Mouse (Mus musculus) granulocyte monocyte progenitor cell, adult 5-6 weeks (primary cell): Measurements from ENCODE around the gene Bpifb4. TPM values are rescaled to one million over a fixed set of nuclear protein-coding genes. Genes with fewer than 3 reads are reported as not detected.

Experiments
- ATAC-seq: replicated peaks from 2 replicates; pipeline ENCODE4 v1.8.0; 2016; ENCODE audit warnings: mild to moderate bottlenecking, moderate TSS enrichment, inconsistent platforms; ENCODE audit not compliant: poor library complexity, severe bottlenecking
- total RNA-seq, 2 experiments: library from RNA; stranded (forward) in 1 of 2; stranded (reverse) in 1 of 2; fragments of 200-712, 200-1000 nt in 1 of 2; fragments of >200 nt in 1 of 2; fragmentation: Nextera tagmentation in 1 of 2; gene quantifications; 2 replicates each; pipeline ENCODE4 v1.2.3; 2014 to 2017

Bpifb4 gene
- total RNA-seq (2014; fragmentation: Nextera tagmentation) (not detected in 2 replicates), total RNA-seq (2017) (not detected in 2 replicates)

DNA sequence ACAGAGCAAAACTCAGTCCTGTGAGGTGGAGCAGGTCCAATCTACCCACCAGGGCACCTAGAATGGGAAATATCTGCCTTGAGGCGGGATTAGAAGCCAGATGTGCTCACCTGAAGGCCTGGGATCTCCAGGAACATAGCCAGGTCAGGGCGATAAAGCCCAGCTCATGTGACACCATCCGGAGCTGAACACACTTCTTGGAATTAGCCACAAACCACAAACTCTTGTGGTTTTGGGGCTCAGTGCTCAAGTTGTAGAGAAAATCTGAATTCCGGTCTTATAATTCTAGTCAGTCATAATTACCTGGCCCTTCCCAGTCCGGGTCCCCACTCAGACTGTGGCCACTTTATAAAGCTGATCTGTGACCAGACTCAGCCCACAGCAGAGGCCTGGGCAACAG is at the start of gene Bpifb4:
Gene Bpifb4, plus strand, starts transcription at position 370 of the 400 bp plus-strand sequence.
- ATAC-seq, result peak; percentile 10; the same call in 1 of the 2 replicates

DNA sequence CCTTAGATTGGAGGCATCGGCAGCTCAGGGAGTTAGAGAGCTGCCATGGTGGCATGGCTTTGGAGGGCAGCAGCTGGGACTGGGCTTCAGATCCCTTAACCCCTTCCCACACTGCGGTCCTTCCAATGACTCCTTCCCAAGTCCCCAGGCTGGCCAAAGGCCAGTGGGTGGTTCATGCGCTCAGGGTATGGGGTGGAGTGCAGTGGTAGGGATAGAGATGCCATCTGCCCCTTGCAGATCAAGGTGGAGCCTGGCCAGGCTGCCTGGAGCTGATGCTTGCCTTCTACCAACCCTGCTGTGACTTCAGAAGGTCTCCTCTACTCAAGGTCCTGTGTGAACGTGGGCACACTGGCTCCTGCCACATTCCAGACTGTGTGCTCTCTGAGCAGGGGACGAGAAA is 38.9 kb upstream of the Bpifb4 start:
- ATAC-seq, result no peak

DNA sequence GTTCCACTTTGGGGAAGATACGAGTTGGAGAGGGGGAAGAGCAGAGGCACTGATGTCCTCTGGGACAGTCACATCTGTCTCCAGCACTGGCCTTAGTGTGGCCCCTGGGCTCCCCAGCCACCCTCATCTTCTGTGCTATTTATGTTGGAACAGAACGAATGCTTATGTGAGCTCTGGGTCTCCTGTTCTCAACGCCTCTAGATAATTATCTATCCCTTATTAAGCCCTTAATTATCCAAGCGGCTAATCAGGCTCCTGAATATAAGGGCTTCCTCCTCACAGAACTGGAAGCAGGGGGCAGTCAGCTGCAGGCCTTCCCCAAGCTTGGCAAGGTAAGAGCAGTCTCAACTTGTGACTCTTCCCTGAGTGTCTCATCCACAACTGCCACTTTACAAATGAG is 37.9 kb upstream of the Bpifb4 start, which contains the start of gene Bpifb6:
Gene Bpifb6, plus strand, starts transcription at position 301 of the 400 bp plus-strand sequence.
- ATAC-seq, result no peak

DNA sequence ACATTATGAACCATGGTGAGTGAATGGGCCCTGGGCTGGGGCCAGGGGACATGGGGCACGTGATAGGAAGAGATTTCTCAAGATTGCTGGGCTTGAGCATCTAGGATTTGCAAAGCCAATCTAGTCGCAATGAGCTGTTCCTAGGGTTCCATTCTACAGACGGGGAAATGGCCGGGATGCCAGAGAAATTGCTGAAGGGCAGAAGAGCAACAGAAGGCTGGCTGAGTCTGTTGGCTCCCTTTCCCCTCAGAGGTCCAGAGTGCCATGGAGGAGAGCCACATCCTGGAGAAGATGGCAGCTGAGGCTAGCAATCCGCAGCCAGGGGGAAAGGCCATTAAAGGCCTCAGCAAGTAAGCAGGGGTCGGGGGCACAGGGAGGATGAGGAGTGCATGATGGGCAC is 35.3 kb upstream of the Bpifb4 start:
- ATAC-seq, result no peak

DNA sequence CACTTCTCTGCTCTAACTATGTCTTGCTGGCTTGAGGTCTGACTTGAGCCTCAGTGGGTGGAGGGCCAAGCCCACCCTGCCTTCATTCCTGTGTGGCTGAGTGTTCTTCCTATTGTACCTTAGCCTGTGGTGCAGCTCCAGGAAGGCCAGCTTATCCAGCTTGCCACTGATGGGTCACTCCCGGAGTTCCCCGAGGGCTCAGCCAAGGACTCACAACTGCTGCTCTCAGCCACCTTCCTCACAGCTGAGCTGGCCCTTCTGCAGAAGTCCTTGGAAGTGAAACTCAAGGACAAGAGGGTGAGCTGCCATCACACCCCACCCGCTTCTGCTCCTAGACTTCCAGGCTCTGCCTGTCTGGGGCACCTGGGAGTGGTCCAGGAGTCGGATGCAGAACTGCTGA is 31.4 kb upstream of the Bpifb4 start:
- ATAC-seq, result no peak

DNA sequence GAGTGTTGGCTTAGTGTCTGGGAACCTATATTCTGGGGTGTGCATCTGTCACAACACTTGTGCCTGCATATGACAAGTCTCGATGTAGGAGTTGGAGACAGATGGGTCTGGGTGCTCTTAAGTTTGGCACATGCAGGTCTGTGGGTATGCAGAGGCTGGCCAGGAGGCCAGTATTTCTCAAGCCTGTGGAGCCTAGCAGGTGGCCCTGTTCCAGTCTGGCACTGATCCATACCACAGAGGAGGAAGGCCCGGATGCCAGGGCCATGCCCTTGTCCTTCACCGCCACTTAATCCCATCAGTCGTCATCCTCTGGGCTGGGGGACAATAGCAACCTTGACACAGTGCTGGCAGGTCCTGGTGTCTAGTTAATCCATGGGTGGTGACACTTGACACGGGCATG is 23.9 kb upstream of the Bpifb4 start:
- peak; percentile 39; the same call in 1 of the 2 replicates for ATAC-seq

DNA sequence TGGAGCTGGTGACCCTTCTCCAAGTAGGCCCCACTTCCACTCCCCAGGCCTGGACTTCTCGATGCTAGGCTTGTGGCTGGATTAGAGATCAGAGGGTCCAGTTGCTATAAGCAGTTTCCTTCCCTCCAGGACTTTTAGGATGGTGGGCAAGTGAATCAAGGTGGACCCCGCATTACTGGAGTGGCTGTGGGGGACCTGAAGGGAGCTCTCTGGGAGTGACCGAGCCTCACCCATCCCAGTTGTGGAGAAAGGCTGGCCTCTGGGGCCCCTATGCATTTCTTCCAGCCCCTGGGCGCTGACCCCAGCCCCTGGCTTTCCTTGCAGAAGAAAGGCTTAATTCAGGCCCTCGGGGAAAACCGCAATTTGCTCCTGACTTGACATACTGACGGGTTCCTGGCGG is 20.1 kb upstream of the Bpifb4 start, which contains the start of gene Bpifb3:
Gene Bpifb3, plus strand, starts transcription at position 301 of the 400 bp plus-strand sequence.
- ATAC-seq, result no peak

DNA sequence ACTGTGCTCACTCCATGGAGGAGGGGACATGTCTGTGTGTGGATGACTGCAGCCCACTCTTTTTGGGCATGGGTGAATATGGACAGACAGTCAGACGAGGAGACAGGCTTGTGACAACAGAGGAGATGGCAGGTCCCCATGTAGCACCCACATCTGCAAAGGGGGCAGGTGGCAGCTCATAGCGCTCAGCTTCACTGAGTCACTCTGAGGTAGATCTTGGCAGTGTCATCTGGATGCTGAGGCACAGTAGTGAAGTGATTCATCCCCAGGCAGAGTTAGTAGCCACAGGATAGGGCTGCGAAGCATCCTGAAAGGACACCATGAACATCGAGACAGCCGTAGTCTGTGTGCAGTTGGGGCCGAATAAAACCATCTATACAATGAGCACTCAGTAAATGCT is 16.8 kb upstream of the Bpifb4 start:
- ATAC-seq, result no peak

DNA sequence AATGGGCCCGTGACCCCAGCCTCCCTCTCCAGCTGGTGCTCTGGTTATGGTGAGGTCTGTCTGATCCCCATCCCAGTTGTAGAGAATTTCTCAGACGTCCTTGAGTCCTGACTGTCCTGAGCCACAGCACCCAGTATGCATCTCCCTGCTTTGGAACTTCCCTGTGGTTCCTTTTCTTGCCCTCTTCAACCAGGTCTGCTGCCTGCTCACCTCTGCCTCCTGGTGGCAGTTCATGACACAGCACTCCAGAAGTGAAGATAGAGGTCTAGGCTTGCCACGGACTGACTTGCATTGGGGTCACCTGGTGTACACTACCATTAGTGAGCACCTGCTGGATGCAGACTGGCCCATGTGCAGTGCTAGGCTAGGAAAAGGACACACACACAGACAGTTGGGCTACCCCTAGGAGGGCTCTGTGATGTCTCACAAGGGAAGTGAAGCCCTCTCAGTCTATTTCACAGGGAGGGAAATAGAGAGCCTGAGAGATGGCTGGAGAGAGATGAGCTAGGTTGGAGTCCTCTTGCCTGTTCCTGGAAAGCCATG is 8.1 kb upstream of the Bpifb4 start:
- peak; percentile 91 for ATAC-seq

DNA sequence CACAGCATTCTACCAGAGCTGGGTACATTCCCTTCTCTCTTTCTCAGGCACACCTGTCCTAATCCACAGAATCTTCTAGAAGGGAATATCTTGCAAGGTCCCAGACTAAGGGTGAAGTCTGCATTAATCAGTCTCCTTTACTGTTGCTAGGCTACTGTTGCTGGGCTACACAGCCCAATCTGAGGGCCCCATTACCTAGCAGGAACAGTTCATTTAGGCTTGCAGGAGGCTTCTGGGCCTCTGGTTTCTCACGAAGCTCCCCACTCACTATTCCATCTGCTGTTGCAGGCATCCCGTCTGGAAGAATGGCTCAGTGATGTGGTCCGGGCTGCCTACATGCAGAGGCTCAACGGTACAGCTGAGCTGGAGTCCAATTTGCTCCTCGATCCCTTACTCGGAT is 6.9 kb upstream of the Bpifb4 start:
- no peak for ATAC-seq

DNA sequence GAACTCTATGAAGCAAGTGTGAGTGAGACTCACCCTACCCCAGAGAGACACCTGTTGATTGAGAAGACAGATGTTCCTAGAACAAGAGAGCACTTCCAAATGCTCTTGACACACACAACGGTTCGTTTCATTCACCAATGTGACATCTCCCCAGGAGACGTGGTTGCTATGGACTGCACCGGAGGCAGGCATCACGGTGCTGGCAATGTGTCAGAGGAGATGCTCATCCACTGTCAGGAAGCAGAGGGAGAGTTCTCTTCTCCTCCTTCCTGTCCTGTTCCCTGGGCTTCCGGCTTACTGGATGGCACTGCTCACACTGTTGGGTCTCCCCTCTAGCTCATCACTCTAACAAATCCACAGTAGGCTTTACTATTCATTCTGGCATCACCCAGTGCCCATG is 4.7 kb upstream of the Bpifb4 start:
- no peak for ATAC-seq

DNA sequence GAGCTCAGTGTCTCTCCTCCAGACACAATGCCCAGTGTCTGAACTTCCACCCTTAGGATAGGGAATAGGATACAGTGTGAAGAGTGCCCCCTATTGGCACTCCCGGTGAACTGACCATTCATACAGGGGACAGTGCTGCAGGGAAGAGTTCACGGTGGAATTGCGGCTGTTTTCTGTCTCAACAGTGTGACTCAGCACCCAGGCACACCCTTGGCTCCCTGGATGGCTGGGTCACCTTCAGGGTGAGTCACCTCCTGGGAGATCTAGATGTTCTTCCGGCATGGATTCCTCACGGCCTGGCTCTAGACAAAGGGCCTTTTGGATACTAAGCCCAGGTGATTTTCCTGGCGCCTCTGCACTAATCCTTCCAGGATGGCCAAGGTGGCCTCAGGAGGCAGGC is 2.7 kb upstream of the Bpifb4 start:
- no peak for ATAC-seq

DNA sequence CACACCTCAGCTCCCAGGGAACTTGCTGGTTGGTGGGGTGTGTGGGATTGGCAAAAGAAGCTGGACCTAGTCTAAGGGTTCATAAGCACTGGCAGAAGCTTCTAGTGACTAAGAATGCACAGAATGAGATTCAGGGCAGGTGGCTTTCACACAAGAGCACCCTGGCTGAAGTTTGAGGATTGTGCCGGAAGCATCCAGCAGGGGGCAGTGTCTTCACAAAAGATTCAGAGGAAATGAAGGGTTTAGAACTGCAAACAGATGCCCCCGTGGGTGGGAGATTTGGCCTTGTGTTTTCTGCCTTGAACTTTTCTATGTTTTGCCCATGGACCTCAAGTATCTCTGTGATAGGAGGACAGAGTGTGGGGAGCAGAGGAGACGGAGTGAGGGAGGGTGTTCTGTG is 5.5 kb downstream of the Bpifb4 start:
- peak; percentile 45; the same call in 1 of the 2 replicates for ATAC-seq

DNA sequence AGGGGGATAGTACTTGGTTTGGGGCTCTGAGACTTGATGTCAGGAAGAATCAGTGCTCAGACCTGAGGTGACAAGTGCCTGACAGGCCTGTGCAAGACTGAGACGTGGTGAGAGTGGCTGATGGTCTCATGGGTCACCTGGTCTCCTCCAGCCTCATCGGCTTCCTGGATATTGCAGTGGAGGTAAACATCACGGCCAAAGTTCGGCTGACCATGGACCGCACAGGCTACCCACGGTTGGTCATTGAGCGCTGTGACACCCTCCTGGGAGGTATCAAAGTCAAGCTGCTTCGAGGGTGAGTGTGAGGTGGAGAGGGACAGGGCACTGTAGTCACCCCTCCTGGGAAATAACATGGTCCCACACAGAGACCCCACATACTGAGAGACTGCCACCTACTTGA is 6.6 kb downstream of the Bpifb4 start:
- no peak for ATAC-seq

DNA sequence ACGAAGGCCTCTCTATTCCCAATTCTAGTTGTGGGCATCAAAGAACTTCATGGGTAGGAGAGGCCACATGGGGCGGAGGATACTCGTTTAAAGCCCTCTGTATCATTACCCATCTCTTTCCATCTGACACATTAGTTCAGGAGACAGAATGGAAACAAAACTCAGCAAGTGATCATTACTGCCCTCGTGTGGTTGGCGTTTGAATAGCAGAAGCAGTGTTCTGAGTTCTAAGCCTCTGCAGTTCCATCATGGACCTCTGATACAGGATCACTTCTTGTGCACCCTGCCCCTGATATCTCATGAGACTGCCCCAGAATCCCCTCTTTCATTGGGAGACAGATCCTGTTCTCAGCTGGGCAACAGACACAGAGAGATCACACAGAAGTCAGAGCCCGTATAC is 14.9 kb downstream of the Bpifb4 start:
- ATAC-seq, result peak; percentile 58

DNA sequence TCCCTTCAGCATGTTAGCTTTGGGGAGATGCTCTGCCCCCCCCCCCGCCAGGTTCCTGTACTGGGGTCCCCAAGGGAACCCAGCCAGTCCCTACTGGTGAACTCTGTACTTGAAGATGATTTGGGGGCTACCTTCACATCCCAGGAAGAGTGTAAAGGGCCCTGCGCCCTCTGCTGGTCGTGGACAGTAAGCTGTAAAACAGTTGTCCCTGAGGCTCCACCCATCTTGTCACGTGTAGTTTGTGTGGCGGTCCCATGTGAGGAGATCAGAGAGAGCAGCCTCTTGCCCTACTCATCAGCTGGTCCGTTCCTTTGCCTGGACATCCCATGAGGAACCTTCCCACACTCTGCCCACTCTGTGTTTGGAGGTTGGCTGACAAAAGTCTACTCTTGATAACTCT is 15.8 kb downstream of the Bpifb4 start:
- ATAC-seq, result peak; percentile 88

DNA sequence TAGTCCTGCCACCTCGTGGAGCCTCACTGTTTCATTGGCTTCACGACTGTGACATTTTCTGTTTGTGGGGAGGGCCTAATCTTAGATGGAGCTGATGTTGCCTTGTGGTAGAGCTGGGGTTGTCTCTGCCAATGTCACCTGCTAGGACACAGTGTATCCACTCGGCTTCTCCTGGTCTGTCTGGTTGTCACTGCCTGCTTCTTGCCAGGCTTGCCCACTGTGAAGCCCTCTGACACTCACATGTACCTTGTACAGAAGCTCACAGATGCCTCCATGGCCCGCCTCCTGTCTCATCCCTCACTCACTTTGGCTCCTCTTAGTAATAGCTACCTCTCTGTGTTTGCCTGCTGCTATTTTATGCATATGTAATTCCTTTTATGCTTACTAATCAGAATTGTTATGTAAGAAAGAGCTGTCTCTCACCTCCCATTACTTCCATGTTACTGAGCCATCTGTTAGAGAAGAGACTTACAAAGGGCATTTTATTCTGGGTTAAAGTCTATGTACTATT is 24.9 kb downstream of the Bpifb4 start:
- no peak for ATAC-seq

DNA sequence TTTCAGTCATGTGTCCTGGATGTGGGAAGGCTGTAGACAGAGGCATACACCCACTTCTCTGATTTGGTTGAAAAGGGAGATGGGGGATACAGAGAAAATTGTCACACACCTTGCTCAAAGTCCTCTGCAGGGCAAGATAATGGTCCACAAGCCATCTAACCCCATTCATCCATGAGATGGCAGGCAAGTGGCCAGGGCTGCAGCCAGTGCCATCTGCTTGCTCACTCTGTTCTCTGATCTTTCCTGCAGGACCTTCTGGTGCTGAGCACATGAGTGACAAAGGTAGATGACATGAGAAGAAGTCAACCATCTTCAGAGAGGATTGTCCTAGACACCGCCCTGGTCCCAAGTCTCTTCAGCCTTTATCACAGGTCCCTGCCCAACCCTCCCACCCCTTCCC is 25.3 kb downstream of the Bpifb4 start:
- no peak for ATAC-seq

DNA sequence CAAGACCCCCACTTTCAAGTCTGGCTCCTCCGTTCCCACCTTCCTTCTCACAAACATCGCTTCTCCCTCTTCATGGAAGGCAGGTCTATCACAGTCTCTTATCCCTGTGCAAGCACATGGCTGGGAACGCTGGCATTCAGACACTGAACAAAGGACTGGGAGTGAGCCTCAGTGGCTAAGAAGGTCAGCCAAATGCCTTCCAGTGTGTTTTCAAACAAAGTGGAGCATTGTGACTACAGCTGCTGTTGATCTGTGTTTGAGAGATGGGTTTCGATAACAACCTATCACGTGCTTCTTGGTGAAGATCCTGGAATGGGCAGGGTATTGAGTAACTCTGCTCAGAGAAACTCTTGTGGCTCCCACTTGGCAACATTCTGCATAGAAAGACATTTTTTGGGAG is 32.2 kb downstream of the Bpifb4 start:
- no peak for ATAC-seq

DNA sequence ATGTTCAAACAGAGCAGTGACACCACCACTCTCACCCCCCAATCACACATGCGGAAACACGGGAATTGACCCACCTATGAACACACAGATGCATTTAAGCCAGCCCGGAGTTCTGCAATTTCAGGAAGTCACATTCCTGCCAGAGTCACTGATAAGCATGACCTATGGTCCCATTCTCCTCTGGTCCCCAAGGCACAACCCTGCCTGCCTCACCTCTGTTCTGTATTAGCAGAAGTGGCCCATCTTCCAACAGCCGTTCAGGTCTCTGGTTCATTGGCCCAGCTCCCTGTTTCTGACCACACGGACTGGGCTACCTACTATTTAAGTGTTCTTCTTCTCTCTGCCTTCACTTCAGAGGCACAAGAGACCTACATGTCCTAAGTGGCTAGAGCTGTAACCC is 36.6 kb downstream of the Bpifb4 start, which contains the start of gene Bpifa6:
Gene Bpifa6, plus strand, starts transcription at position 364 of the 400 bp plus-strand sequence.
- no peak for ATAC-seq

DNA sequence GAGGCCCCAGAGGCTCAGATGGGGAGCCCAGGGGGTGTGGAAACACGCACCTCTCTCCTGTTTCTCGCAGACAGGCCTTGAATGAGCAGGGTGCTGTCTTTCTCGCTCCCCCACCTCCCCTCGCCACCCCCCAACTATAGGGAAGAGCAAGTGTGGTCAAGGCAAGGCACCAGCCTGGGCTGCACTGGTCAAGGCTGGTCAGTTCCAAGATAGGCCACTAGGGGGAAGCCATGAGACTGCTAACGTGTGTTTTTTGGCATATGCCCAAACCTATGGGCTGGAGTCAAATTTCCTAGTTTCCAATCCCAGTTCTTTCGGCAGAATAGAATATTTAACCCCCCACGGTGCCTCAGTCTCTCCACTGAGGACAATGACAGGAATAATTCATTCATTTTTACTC is 57.8 kb downstream of the Bpifb4 start:
- peak; percentile 82 for ATAC-seq

DNA sequence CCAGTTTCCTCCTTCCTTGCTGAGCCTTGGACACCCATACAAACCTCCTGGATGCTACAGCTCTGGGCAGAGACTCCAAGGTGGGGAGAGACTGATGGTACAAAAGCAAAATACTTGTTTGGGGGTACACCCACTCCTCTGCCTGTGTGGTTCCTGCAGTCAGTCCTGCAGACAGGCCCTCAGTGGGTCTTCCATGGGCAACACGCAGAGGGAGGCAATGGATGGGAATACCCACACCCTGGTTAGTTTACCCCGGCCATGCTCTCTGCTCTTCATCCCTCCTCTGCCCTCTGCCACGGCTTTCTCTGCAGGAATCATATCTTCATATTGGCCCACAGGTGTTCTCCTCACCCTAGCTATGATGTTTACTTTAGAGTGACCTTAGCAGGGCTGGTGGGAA is 62.5 kb downstream of the Bpifb4 start:
- ATAC-seq, result no peak
